Mouse (Mus musculus): ENCODE results near the gene Olfr1110. TPM values are rescaled to one million over a fixed set of nuclear protein-coding genes. Genes with fewer than 3 reads are reported as not detected.
"Not testable (repeated sequence)": the region's sequence is repeated elsewhere in the genome, so short reads cannot be mapped to it uniquely, and the experiment has no call there.

Olfr1110 gene
- polyA plus RNA-seq (2011; ENCODE audit: insufficient read depth, insufficient read length, low replicate concordance, missing spikeins), result not detected in 2 replicates

GRCm38 (mm10) chr2:87140200-87140599 lies at the start of gene Olfr1110:
Gene Olfr1110, minus strand, starts transcription at chr2:87140300.
- Histone ChIP-seq H3K27ac (ENCODE audit: control insufficient read depth, insufficient read depth, low read depth, low read length, poor library complexity) (no peak within 1 kb of the TSS), H3K4me1 (ENCODE audit: control insufficient read depth, insufficient read depth, low read length) (no peaks in the 10 kb centered on the region), H3K4me3 (replicated peaks; ENCODE audit: control insufficient read depth, low read depth, low read length) (no peak within 1 kb of the TSS)
- TF ChIP-seq POLR2A (IDR thresholded peaks at IDR 0.05; ENCODE audit: borderline replicate concordance, control insufficient read depth, low read depth, low read length) (no peak), CTCF (IDR thresholded peaks at IDR 0.05; ENCODE audit: control insufficient read depth, insufficient read depth, low read length) (no peak)
- 64% methylated on average over 1 of the region's 1 CpGs for WGBS

- TF ChIP-seq POLR2A (IDR thresholded peaks at IDR 0.05; ENCODE audit: borderline replicate concordance, control insufficient read depth, low read depth, low read length) (no peak), CTCF (IDR thresholded peaks at IDR 0.05; ENCODE audit: control insufficient read depth, insufficient read depth, low read length) (no peak)
- no peak within 1 kb of the TSS for H3K4me3 ChIP-seq (replicated peaks; ENCODE audit: control insufficient read depth, low read depth, low read length)
- 69% methylated on average over 1 of the region's 1 CpGs for WGBS
- H3K27ac ChIP-seq (ENCODE audit: control insufficient read depth, insufficient read depth, low read depth, low read length, poor library complexity), result no peak within 1 kb of the TSS
- no peaks in the 10 kb centered on the region for H3K4me1 ChIP-seq (ENCODE audit: control insufficient read depth, insufficient read depth, low read length)
Measured at GRCm38 (mm10) chr2:87187498-87187897, 47.4 kb upstream of the Olfr1110 start, which contains the start of gene Olfr1112. Gene Olfr1112, plus strand, starts transcription at chr2:87187798.

- not testable (repeated sequence) for H3K27ac ChIP-seq (ENCODE audit: control insufficient read depth, insufficient read depth, low read depth, low read length, poor library complexity); H3K4me3 ChIP-seq (replicated peaks; ENCODE audit: control insufficient read depth, low read depth, low read length); H3K4me1 ChIP-seq (ENCODE audit: control insufficient read depth, insufficient read depth, low read length)
- 61% methylated on average over 2 of the region's 2 CpGs for WGBS
Measured at GRCm38 (mm10) chr2:87167731-87168130, 27.6 kb upstream of the Olfr1110 start.

GRCm38 (mm10) chr2:87152524-87152923 lies 12.4 kb upstream of the Olfr1110 start, which contains the start of gene Olfr1111:
Gene Olfr1111, minus strand, starts transcription at chr2:87152624.
- TF ChIP-seq POLR2A (IDR thresholded peaks at IDR 0.05; ENCODE audit: borderline replicate concordance, control insufficient read depth, low read depth, low read length) (no peak), CTCF (IDR thresholded peaks at IDR 0.05; ENCODE audit: control insufficient read depth, insufficient read depth, low read length) (no peak)
- H3K4me3 ChIP-seq (replicated peaks; ENCODE audit: control insufficient read depth, low read depth, low read length), result no peak within 1 kb of the TSS
- no peaks in the 10 kb centered on the region for H3K4me1 ChIP-seq (ENCODE audit: control insufficient read depth, insufficient read depth, low read length)
- no peak within 1 kb of the TSS for H3K27ac ChIP-seq (ENCODE audit: control insufficient read depth, insufficient read depth, low read depth, low read length, poor library complexity)

GRCm38 (mm10) chr2:87114467-87114866 lies 25.6 kb downstream of the Olfr1110 start, which contains the start of gene Olfr259:
Gene Olfr259, minus strand, starts transcription at chr2:87114567.
- no peaks in the 10 kb centered on the region for H3K4me1 ChIP-seq (ENCODE audit: control insufficient read depth, insufficient read depth, low read length)
- H3K27ac ChIP-seq (ENCODE audit: control insufficient read depth, insufficient read depth, low read depth, low read length, poor library complexity), result no peak within 1 kb of the TSS
- no peak within 1 kb of the TSS for H3K4me3 ChIP-seq (replicated peaks; ENCODE audit: control insufficient read depth, low read depth, low read length)
- no peak for TF ChIP-seq CTCF (IDR thresholded peaks at IDR 0.05; ENCODE audit: control insufficient read depth, insufficient read depth, low read length)
- TF ChIP-seq POLR2A (IDR thresholded peaks at IDR 0.05; ENCODE audit: borderline replicate concordance, control insufficient read depth, low read depth, low read length), result no peak

- TF ChIP-seq CTCF (IDR thresholded peaks at IDR 0.05; ENCODE audit: control insufficient read depth, insufficient read depth, low read length) (no peak), POLR2A (IDR thresholded peaks at IDR 0.05; ENCODE audit: borderline replicate concordance, control insufficient read depth, low read depth, low read length) (no peak)
- H3K4me3 ChIP-seq (replicated peaks; ENCODE audit: control insufficient read depth, low read depth, low read length), result no peak within 1 kb of the TSS
- no peak within 1 kb of the TSS for H3K27ac ChIP-seq (ENCODE audit: control insufficient read depth, insufficient read depth, low read depth, low read length, poor library complexity)
- WGBS, result 51% methylated on average over 1 of the region's 1 CpGs
- H3K4me1 ChIP-seq (ENCODE audit: control insufficient read depth, insufficient read depth, low read length), result no peaks in the 10 kb centered on the region
Measured at GRCm38 (mm10) chr2:87095908-87096307, 44.2 kb downstream of the Olfr1110 start, which contains the start of gene Olfr1109. Gene Olfr1109, minus strand, starts transcription at chr2:87096008.

Other genes with a start within 250 kb of the Olfr1110 start
- not detected in 2 replicates for gene Olfr1097, start 248.1 kb downstream of the Olfr1110 start, polyA plus RNA-seq (2011; ENCODE audit: insufficient read depth, insufficient read length, low replicate concordance, missing spikeins)
- not detected in 2 replicates for gene Olfr1098, start 215.8 kb downstream of the Olfr1110 start, polyA plus RNA-seq (2011; ENCODE audit: insufficient read depth, insufficient read length, low replicate concordance, missing spikeins)
- not detected in 2 replicates for gene Olfr1099, start 179.6 kb downstream of the Olfr1110 start, polyA plus RNA-seq (2011; ENCODE audit: insufficient read depth, insufficient read length, low replicate concordance, missing spikeins)
- not detected in 2 replicates for gene Olfr1100, start 160.3 kb downstream of the Olfr1110 start, polyA plus RNA-seq (2011; ENCODE audit: insufficient read depth, insufficient read length, low replicate concordance, missing spikeins)
- not detected in 2 replicates for gene Olfr1101, start 149.1 kb downstream of the Olfr1110 start, polyA plus RNA-seq (2011; ENCODE audit: insufficient read depth, insufficient read length, low replicate concordance, missing spikeins)
- gene Olfr1102, start 141.9 kb downstream of the Olfr1110 start, polyA plus RNA-seq (2011; ENCODE audit: insufficient read depth, insufficient read length, low replicate concordance, missing spikeins), result not detected in 2 replicates
- gene Olfr1104, start 113.2 kb downstream of the Olfr1110 start, polyA plus RNA-seq (2011; ENCODE audit: insufficient read depth, insufficient read length, low replicate concordance, missing spikeins), result not detected in 2 replicates
- gene Olfr1105, start 103.8 kb downstream of the Olfr1110 start, polyA plus RNA-seq (2011; ENCODE audit: insufficient read depth, insufficient read length, low replicate concordance, missing spikeins), result not detected in 2 replicates
- gene Olfr1106, start 88.0 kb downstream of the Olfr1110 start, polyA plus RNA-seq (2011; ENCODE audit: insufficient read depth, insufficient read length, low replicate concordance, missing spikeins), result not detected in 2 replicates
- gene Olfr1107, start 64.5 kb downstream of the Olfr1110 start, polyA plus RNA-seq (2011; ENCODE audit: insufficient read depth, insufficient read length, low replicate concordance, missing spikeins), result 0.36 TPM in 1 of 2 replicates, not detected in the other
- gene Olfr1109, start 44.3 kb downstream of the Olfr1110 start, polyA plus RNA-seq (2011; ENCODE audit: insufficient read depth, insufficient read length, low replicate concordance, missing spikeins), result 1.5 and 2.4 TPM in 2 replicates
- not detected in 2 replicates for gene Olfr259, start 25.7 kb downstream of the Olfr1110 start, polyA plus RNA-seq (2011; ENCODE audit: insufficient read depth, insufficient read length, low replicate concordance, missing spikeins)
- gene Olfr1111, start 12.3 kb upstream of the Olfr1110 start, polyA plus RNA-seq (2011; ENCODE audit: insufficient read depth, insufficient read length, low replicate concordance, missing spikeins), result not detected in 2 replicates
- 1.6 TPM in 1 of 2 replicates, not detected in the other for gene Olfr1112, start 47.5 kb upstream of the Olfr1110 start, polyA plus RNA-seq (2011; ENCODE audit: insufficient read depth, insufficient read length, low replicate concordance, missing spikeins)
- not detected in 2 replicates for gene Olfr1113, start 68.7 kb upstream of the Olfr1110 start, polyA plus RNA-seq (2011; ENCODE audit: insufficient read depth, insufficient read length, low replicate concordance, missing spikeins)
- not detected in 2 replicates for gene Olfr1115, start 107.7 kb upstream of the Olfr1110 start, polyA plus RNA-seq (2011; ENCODE audit: insufficient read depth, insufficient read length, low replicate concordance, missing spikeins)
- gene Olfr1116, start 127.2 kb upstream of the Olfr1110 start, polyA plus RNA-seq (2011; ENCODE audit: insufficient read depth, insufficient read length, low replicate concordance, missing spikeins), result 0.13 TPM in 1 of 2 replicates, not detected in the other
- not detected in 2 replicates for gene Olfr1118, start 167.3 kb upstream of the Olfr1110 start, polyA plus RNA-seq (2011; ENCODE audit: insufficient read depth, insufficient read length, low replicate concordance, missing spikeins)
- not detected in 2 replicates for gene Olfr1120, start 214.5 kb upstream of the Olfr1110 start, polyA plus RNA-seq (2011; ENCODE audit: insufficient read depth, insufficient read length, low replicate concordance, missing spikeins)
- gene Olfr1121, start 229.6 kb upstream of the Olfr1110 start, polyA plus RNA-seq (2011; ENCODE audit: insufficient read depth, insufficient read length, low replicate concordance, missing spikeins), result not detected in 2 replicates
- gene Olfr1122, start 245.5 kb upstream of the Olfr1110 start, polyA plus RNA-seq (2011; ENCODE audit: insufficient read depth, insufficient read length, low replicate concordance, missing spikeins), result not detected in 2 replicates